Mouse (Mus musculus): ENCODE measurements around the gene Adgrl3. TPM values are rescaled to one million over a fixed set of nuclear protein-coding genes. Genes with fewer than 3 reads are reported as not detected.

Gene Adgrl3
- polyA plus RNA-seq, 1 experiment from 2014 or later = 31.7 TPM

DNA sequence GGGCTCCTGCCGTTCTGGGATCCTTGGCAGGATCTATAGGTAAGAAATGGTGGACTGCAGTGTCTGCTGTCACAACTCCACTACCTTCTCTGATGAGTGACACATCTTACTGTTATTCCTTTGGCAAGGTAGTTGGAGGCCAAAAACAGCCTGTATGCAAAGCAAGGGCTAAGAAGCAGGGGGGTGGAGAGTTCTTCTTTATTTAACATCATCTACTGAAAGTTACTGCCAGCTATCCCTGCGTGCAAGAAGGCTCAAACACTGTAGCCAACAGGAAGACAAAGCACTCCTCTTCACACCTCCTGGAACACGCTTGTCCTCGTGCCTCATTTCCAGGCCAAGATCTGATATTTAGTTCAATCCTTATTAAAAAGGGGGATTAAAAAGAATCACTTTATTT is 26.2 kb downstream of the Adgrl3 start:
- no peak overlapping the region for H3K4me3 ChIP-seq
- no peak overlapping the region for H3K27ac ChIP-seq
- no peak overlapping the region for H3K9ac ChIP-seq
- 92% methylated on average over 4 of the region's 4 CpGs for WGBS
- no peak for ATAC-seq
- no peaks in the 10 kb centered on the region for H3K27me3 ChIP-seq
- no peaks in the 10 kb centered on the region for H3K4me1 ChIP-seq
- no peaks in the 10 kb centered on the region for H3K9me3 ChIP-seq (replicated peaks)
- no peak overlapping the region for H3K4me2 ChIP-seq
- no peaks in the 10 kb centered on the region for H3K36me3 ChIP-seq (ENCODE audit: poor library complexity, severe bottlenecking)

DNA sequence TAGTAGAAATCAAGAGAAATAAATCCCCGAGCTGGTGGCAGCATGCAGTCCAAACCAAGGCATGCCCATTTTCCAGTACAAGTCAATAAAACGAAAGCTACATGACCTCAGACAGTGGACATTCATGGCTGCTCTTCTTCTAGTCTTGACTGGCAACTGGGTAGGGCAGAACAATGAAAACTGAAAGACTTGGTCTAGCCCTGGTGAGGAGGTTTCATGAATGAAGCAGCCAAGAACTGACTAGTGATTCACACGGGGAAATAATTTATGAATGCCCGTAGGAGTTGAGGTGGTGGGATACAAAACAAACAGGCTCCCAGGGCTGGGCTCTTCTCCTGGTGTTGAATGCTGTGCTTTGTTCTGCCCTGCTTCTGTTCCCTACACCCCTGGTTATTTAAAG is 34.7 kb downstream of the Adgrl3 start:
- Histone ChIP-seq H3K4me3 (no peak overlapping the region), H3K36me3 (ENCODE audit: poor library complexity, severe bottlenecking) (no peaks in the 10 kb centered on the region), H3K4me1 (no peaks in the 10 kb centered on the region), H3K9me3 (replicated peaks) (no peaks in the 10 kb centered on the region), H3K27ac (no peak overlapping the region), H3K9ac (no peak overlapping the region), H3K27me3 (no peaks in the 10 kb centered on the region), H3K4me2 (no peak overlapping the region)
- WGBS = 59% methylated on average over 4 of the region's 4 CpGs
- ATAC-seq = no peak

DNA sequence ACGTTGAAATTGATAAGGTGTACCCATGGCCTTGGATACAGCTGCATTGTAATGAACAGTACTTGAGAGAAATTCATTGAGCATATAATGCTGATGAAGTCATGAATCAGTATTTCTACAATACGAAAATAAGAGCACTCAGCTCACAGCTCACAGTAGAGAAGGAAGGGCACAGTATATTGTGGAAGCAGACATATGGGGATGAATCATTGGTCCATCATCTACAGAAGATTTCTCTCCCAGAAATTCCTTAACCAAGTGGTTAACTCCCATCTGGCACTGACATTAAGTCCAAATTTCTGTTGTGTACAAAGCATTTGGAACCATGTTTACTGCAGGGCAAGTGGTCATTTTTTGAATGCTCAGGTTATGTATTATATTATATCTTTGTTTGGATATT is 35.3 kb downstream of the Adgrl3 start:
- peaks cover 4% of the 10 kb centered on the region for H3K4me1 ChIP-seq
- no peak overlapping the region for H3K27ac ChIP-seq
- no peaks in the 10 kb centered on the region for H3K27me3 ChIP-seq
- no peaks in the 10 kb centered on the region for H3K36me3 ChIP-seq (ENCODE audit: poor library complexity, severe bottlenecking)
- no peaks in the 10 kb centered on the region for H3K9me3 ChIP-seq (replicated peaks)
- no peak overlapping the region for H3K4me3 ChIP-seq
- no peak for ATAC-seq
- H3K4me2 ChIP-seq = no peak overlapping the region
- 89% methylated on average over 2 of the region's 2 CpGs for WGBS
- no peak overlapping the region for H3K9ac ChIP-seq

DNA sequence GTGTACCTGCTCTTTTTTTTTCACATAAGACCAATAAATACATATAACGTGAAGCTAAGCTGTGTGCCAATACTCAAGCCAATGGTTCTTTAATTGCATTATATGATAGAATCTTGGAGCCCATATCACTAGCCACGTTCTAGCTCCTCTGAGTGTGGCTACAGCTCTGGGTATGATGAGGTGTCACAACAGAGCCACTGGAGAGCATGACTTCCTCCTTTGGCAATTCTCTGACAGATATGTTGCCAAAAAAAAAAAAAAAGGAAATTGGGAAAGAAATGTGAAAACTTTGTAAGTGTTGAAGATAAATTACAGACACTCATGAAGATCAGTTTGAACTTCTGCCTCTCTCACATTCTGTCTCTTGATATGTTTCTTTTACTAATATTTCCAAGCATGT is 38.2 kb downstream of the Adgrl3 start:
- WGBS = 90% methylated on average over 2 of the region's 2 CpGs
- H3K4me2 ChIP-seq = no peak overlapping the region
- no peak overlapping the region for H3K9ac ChIP-seq
- no peaks in the 10 kb centered on the region for H3K27me3 ChIP-seq
- H3K27ac ChIP-seq = no peak overlapping the region
- no peak overlapping the region for H3K4me3 ChIP-seq
- H3K36me3 ChIP-seq (ENCODE audit: poor library complexity, severe bottlenecking) = no peaks in the 10 kb centered on the region
- ATAC-seq = no peak
- peaks cover 13% of the 10 kb centered on the region for H3K4me1 ChIP-seq
- no peaks in the 10 kb centered on the region for H3K9me3 ChIP-seq (replicated peaks)

DNA sequence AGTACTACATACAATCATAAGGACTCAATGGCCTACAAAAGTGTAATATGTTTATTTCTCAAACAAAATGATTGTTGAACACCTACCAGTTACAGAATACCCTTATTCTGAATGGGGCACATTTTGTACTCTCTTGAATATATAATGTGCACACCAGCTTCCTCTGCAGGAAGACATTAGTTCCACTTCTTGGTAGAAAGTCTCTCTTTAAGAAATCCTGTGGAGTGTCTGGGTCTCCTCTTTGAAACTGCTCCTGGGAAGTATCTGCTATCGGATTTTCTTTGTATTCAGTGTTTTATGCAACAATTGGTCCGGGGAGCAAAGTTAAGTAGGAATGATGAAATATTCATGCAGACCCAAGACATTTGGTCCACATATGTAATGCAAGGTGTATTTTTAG is 41.0 kb downstream of the Adgrl3 start:
- H3K4me2 ChIP-seq = no peak overlapping the region
- 28% methylated on average over 2 of the region's 2 CpGs for WGBS
- no peak overlapping the region for H3K9ac ChIP-seq
- no peak for ATAC-seq
- no peaks in the 10 kb centered on the region for H3K9me3 ChIP-seq (replicated peaks)
- H3K4me1 ChIP-seq = peaks cover 17% of the 10 kb centered on the region
- H3K36me3 ChIP-seq (ENCODE audit: poor library complexity, severe bottlenecking) = no peaks in the 10 kb centered on the region
- H3K4me3 ChIP-seq = no peak overlapping the region
- no peaks in the 10 kb centered on the region for H3K27me3 ChIP-seq
- no peak overlapping the region for H3K27ac ChIP-seq

DNA sequence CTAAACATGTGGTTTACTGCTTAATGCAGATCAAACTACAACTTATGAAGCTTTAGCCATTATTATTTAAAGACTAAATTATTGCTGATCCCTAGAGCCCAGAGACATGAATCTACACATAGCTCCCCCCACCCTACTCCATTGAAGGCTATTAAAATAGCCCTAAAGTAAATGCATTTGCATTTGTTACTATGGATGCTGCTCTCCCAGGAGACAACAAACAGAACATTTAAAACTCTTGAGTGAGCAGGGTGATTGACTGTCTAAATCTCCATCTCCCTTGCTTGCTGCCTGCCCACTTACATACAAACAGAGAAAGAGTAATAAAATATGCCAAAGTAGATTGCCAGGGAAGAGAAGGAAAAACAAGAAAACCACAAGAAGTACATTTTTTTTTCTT is 41.4 kb downstream of the Adgrl3 start:
- Histone ChIP-seq H3K36me3 (ENCODE audit: poor library complexity, severe bottlenecking) (no peaks in the 10 kb centered on the region), H3K27me3 (no peaks in the 10 kb centered on the region), H3K4me3 (no peak overlapping the region), H3K27ac (no peak overlapping the region), H3K9ac (no peak overlapping the region), H3K9me3 (replicated peaks) (no peaks in the 10 kb centered on the region), H3K4me2 (no peak overlapping the region), H3K4me1 (peaks cover 17% of the 10 kb centered on the region)
- no peak for ATAC-seq

DNA sequence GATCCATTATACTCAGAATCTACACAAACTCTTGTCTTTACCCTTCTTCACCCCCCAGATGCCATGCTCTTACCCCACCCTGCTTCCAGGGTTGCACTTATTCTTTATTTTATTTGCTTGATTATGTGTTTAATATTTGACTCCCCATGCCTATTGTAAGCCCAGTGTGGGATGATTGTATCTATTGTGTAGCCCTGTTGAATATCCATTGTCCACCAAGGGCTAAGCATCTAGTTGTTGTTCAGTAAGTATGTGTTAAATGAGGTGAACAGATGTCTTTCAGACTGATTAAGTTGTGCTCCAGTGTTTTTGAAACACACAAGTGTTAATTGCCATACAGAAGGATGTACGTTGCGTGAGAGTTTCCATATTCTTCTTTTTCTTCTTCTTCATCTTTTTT is 44.1 kb downstream of the Adgrl3 start:
- Histone ChIP-seq H3K27me3 (no peaks in the 10 kb centered on the region), H3K36me3 (ENCODE audit: poor library complexity, severe bottlenecking) (no peaks in the 10 kb centered on the region), H3K9me3 (replicated peaks) (no peaks in the 10 kb centered on the region), H3K9ac (no peak overlapping the region), H3K4me1 (peaks cover 17% of the 10 kb centered on the region), H3K27ac (no peak overlapping the region), H3K4me2 (no peak overlapping the region), H3K4me3 (no peak overlapping the region)
- WGBS = 31% methylated on average over 2 of the region's 2 CpGs
- ATAC-seq = no peak

DNA sequence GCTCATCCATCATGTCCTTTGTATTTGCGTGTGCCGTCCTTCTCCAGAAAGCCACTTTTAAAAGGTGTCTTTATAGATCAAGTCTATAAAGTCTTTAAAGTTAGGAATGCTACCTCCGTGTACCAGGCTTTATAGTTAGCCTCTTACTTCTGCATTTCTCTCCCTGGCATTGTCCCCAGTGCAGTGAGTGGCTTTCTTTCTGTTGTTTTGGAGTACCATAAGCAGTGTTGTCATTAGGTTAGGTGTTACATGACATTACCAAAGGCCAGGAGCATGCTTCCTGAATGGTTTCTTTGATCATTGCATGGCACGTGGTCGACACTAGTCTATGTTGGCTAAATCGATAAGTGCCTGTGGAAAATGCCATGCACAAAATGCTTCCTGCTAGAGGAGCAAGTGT is 48.2 kb downstream of the Adgrl3 start:
- Histone ChIP-seq H3K9me3 (replicated peaks) (no peaks in the 10 kb centered on the region), H3K27ac (no peak overlapping the region), H3K9ac (no peak overlapping the region), H3K27me3 (no peaks in the 10 kb centered on the region), H3K4me1 (0 out of 2 replicates have a peak, but pooled peaks cover 4% of the 10 kb centered on the region), H3K4me2 (no peak overlapping the region), H3K36me3 (ENCODE audit: poor library complexity, severe bottlenecking) (no peaks in the 10 kb centered on the region), H3K4me3 (no peak overlapping the region)
- no peak for ATAC-seq
- 86% methylated on average over 6 of the region's 6 CpGs for WGBS

DNA sequence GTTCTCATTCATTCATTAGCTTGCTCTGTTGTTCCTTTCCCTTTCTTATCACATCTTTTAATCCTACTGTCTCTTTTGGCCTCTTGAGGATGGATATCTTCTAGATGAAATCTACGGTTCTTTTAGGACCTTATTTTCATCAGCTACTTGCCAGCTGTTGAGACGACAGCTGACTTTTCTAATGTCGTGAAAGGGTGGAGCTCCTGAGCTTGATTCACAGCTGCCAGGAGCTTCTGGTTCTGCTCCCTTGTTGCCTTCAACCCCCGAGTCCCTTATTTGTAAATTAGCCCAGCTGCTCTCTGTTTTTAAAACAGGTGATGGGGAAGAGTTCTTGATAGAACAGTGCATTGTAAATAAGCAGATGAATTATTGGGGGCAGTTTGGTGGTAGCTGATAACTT is 48.9 kb downstream of the Adgrl3 start:
- H3K36me3 ChIP-seq (ENCODE audit: poor library complexity, severe bottlenecking) = no peaks in the 10 kb centered on the region
- no peak overlapping the region for H3K4me2 ChIP-seq
- no peak for ATAC-seq
- 0 out of 2 replicates have a peak, but pooled peaks cover 2% of the 10 kb centered on the region for H3K4me1 ChIP-seq
- WGBS = 78% methylated on average over 4 of the region's 4 CpGs
- no peak overlapping the region for H3K4me3 ChIP-seq
- no peak overlapping the region for H3K27ac ChIP-seq
- no peaks in the 10 kb centered on the region for H3K27me3 ChIP-seq
- no peaks in the 10 kb centered on the region for H3K9me3 ChIP-seq (replicated peaks)
- no peak overlapping the region for H3K9ac ChIP-seq

DNA sequence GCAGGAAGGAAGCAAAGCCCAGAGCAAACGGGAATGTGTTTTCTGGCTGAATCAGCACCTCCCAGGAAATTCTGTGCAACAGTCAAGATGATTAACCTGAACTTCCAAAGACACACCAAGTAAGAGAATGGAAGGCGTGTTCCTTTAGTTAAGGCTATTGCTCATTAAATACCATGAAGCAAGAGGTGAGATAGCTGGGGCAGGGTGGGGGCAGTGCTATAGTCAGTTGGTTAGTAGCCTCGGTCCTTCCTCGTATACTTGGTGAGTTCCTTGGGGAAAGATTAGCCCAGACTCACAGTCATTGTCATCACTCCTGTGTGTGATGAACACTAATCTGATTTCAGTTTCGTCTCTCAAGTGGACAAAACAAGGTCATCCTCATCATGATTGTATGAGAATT is 53.0 kb downstream of the Adgrl3 start:
- Histone ChIP-seq H3K27ac (no peak overlapping the region), H3K36me3 (ENCODE audit: poor library complexity, severe bottlenecking) (no peaks in the 10 kb centered on the region), H3K4me2 (no peak overlapping the region), H3K9ac (no peak overlapping the region), H3K9me3 (replicated peaks) (no peaks in the 10 kb centered on the region), H3K4me1 (peaks cover 10% of the 10 kb centered on the region; the same call in 1 of the 2 replicates), H3K27me3 (no peaks in the 10 kb centered on the region), H3K4me3 (no peak overlapping the region)
- ATAC-seq = no peak
- WGBS = 82% methylated on average over 5 of the region's 5 CpGs

DNA sequence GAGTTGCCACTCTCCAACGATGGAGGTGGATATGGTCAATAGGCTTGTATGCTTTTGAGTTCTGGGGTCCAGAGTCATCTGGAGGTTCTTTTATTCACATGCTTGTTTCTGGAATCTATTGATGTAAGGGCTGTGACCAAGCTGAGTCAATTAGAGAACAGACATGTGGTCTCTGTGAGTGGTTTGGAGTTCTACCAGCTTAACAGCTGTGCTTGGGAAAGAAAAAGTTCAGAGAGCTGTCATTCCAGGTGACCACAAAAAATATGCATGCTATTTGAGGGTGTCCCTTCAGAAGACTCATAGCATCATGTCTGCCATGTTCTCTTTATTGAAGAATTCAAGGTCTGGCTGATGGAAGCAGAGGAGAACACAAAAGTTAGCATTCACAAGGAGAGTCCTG is 53.9 kb downstream of the Adgrl3 start:
- 88% methylated on average over 1 of the region's 1 CpGs for WGBS
- Histone ChIP-seq H3K4me2 (no peak overlapping the region), H3K9me3 (replicated peaks) (no peaks in the 10 kb centered on the region), H3K27me3 (no peaks in the 10 kb centered on the region), H3K36me3 (ENCODE audit: poor library complexity, severe bottlenecking) (no peaks in the 10 kb centered on the region), H3K4me3 (no peak overlapping the region), H3K27ac (no peak overlapping the region), H3K9ac (no peak overlapping the region), H3K4me1 (peaks cover 10% of the 10 kb centered on the region; the same call in 1 of the 2 replicates)
- no peak for ATAC-seq

DNA sequence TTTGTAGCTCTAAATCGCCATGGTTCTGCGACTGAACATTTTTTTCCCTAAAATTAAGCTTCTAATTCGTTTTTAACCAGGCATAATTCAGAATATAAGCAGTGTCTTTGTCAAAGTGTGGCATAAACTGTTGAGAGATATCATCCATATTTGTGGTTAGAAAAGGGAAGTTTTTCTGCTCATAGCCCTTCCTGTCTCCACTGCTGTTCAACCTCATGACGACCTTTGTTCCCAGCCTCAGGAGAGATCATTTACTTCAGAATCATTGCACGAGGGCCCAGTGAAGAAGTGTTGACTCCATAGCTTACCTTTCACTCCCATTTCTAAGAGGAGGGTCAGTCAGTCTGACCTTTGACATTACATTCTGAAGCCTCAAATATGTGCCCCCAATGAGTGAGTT is 56.4 kb downstream of the Adgrl3 start:
- no peak overlapping the region for H3K4me2 ChIP-seq
- no peaks in the 10 kb centered on the region for H3K27me3 ChIP-seq
- peaks cover 10% of the 10 kb centered on the region; the same call in 1 of the 2 replicates for H3K4me1 ChIP-seq
- no peaks in the 10 kb centered on the region for H3K36me3 ChIP-seq (ENCODE audit: poor library complexity, severe bottlenecking)
- H3K9ac ChIP-seq = no peak overlapping the region
- no peak overlapping the region for H3K4me3 ChIP-seq
- WGBS = 78% methylated on average over 5 of the region's 5 CpGs
- no peaks in the 10 kb centered on the region for H3K9me3 ChIP-seq (replicated peaks)
- ATAC-seq = no peak
- H3K27ac ChIP-seq = no peak overlapping the region

DNA sequence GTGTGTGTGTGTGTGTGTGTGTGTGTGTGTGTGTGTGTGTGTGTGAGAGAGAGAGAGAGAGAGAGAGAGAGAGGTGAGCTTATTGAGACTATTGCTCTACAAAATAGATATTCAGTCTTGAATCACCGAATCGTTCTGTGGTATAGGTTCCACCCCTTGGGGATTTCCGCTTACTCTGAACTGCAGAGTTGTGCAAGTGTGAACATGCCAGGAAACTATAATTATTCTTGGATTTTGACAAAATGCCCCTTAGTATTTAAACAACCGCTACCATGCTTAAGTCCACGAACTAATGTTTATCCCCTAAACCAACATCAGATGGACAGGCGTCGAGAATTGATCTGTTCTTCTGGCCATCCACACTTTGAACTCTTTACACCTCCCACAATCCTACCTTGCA is 57.1 kb downstream of the Adgrl3 start:
- Histone ChIP-seq H3K9ac (no peak overlapping the region), H3K4me2 (no peak overlapping the region), H3K36me3 (ENCODE audit: poor library complexity, severe bottlenecking) (no peaks in the 10 kb centered on the region), H3K4me3 (no peak overlapping the region), H3K27ac (no peak overlapping the region), H3K9me3 (replicated peaks) (no peaks in the 10 kb centered on the region), H3K27me3 (no peaks in the 10 kb centered on the region), H3K4me1 (peaks cover 10% of the 10 kb centered on the region; the same call in 1 of the 2 replicates)
- whole genome bisulfite sequencing = 91% methylated on average over 7 of the region's 7 CpGs
- ATAC-seq = no peak
